Mouse (Mus musculus) G1E (cell line): Measurements from ENCODE around the gene Bex3.
"Not testable (repeated sequence)": the region's sequence is repeated elsewhere in the genome, so short reads cannot be mapped to it uniquely, and the experiment has no call there.

Experiments
- CTCF ChIP-seq: IDR thresholded peaks from 2 replicates; pipeline ENCODE4 v1.5.1; 2012; ENCODE audit warnings: low read depth, low read length, inconsistent platforms, mixed read lengths
- GATA1 ChIP-seq: IDR thresholded peaks from 2 replicates; pipeline ENCODE4 v1.6.1; 2012; ENCODE audit warnings: borderline replicate concordance, low read length, inconsistent platforms, mixed read lengths
- GATA2 ChIP-seq: IDR thresholded peaks from 2 replicates; pipeline ENCODE4 v1.6.1; 2012; ENCODE audit warnings: low read depth, low read length, inconsistent platforms, borderline replicate concordance
- TAL1 ChIP-seq: conservative IDR thresholded peaks from 2 replicates; pipeline ENCODE4 v1.6.1; 2012; ENCODE audit warnings: low read depth, low read length, inconsistent platforms, mixed read lengths

- not testable (repeated sequence) for TF ChIP-seq CTCF, TAL1, GATA2, GATA1
These were observed 499 bp downstream of the Bex3 start for GRCm38 (mm10) chrX:136270393-136271111.
